Mouse (Mus musculus) heart, embryonic 11.5 days (tissue): Measurements from ENCODE around the gene Hmcn1. TPM values are rescaled to one million over a fixed set of nuclear protein-coding genes. Genes with fewer than 3 reads are reported as not detected.
A peak's percentile ranks its signal among the peaks of the same experiment; 100 is the strongest.

Experiments
- ATAC-seq: fragments of 200-750 bp; cut with Nextera tagmentation; replicated peaks from 2 replicates; pipeline ENCODE4 v1.8.0; 2017; ENCODE audit warnings: moderate library complexity; ENCODE audit not compliant: insufficient number of reproducible peaks, low FRiP score, low TSS enrichment
- H3K27ac ChIP-seq: fragments of 300-500 bp; sonication (generic); 2 replicates; pipeline ENCODE4 v1.5.1; 2014; ENCODE audit warnings: mild to moderate bottlenecking, low read depth, low read length
- H3K27me3 ChIP-seq: fragments of 300-500 bp; sonication (generic); 2 replicates; pipeline ENCODE4 v1.6.1; 2014; ENCODE audit warnings: mild to moderate bottlenecking, low read length, mixed read lengths; ENCODE audit not compliant: control insufficient read depth, insufficient read depth
- H3K36me3 ChIP-seq: fragments of 300-500 bp; sonication (generic); 2 replicates; pipeline ENCODE4 v1.6.1; 2014; ENCODE audit warnings: mild to moderate bottlenecking, low read length, moderate library complexity, mixed read lengths; ENCODE audit not compliant: control insufficient read depth, insufficient read depth
- H3K4me1 ChIP-seq: fragments of 300-500 bp; sonication (generic); 2 replicates; pipeline ENCODE4 v1.6.1; 2014; ENCODE audit warnings: low read length; ENCODE audit not compliant: control insufficient read depth, insufficient read depth
- H3K4me2 ChIP-seq: fragments of 300-500 bp; sonication (generic); 2 replicates; pipeline ENCODE4 v1.6.1; 2014; ENCODE audit warnings: mild to moderate bottlenecking, moderate library complexity
- H3K4me3 ChIP-seq: fragments of 300-500 bp; sonication (generic); 2 replicates; pipeline ENCODE4 v1.5.1; 2014; ENCODE audit warnings: low read depth, low read length
- H3K9ac ChIP-seq: fragments of 300-500 bp; sonication (generic); 2 replicates; pipeline ENCODE4 v1.6.1; 2014; ENCODE audit warnings: mild to moderate bottlenecking, low read depth, low read length, moderate library complexity
- H3K9me3 ChIP-seq: fragments of 300-500 bp; sonication (generic); replicated peaks from 2 replicates; pipeline ENCODE4 v1.6.1; 2016; ENCODE audit warnings: low read length; ENCODE audit not compliant: control insufficient read depth
- WGBS: fragments of 180-500 bp; shearing (Covaris S2); extraction: QIAGEN DNeasy Blood & Tissue Kit; methylation state at CpG from one replicate; pipeline ENCODE4 v1.1.7; 2014; ENCODE audit not compliant: insufficient replicate concordance; 5-methylcytosine and 5-hydroxymethylcytosine counted together
- polyA plus RNA-seq: library from polyadenylated mRNA; unstranded; fragments of >200 nt; fragmentation: Nextera tagmentation; extraction: Ambion mirVana; gene quantifications from 2 replicates; pipeline ENCODE4 v1.2.1, GENCODE M21; 2014

The Hmcn1 gene
- polyA plus RNA-seq, 1 experiment from 2014 or later = 24.8 TPM

- no peak for ATAC-seq
- Histone ChIP-seq H3K4me2 (no peak overlapping the region), H3K9ac (no peak overlapping the region), H3K36me3 (no peaks in the 10 kb centered on the region), H3K4me1 (peaks cover 9% of the 10 kb centered on the region; the same call in 1 of the 2 replicates), H3K27me3 (no peaks in the 10 kb centered on the region), H3K27ac (no peak overlapping the region), H3K4me3 (no peak overlapping the region), H3K9me3 (no peaks in the 10 kb centered on the region)
These were observed 40.1 kb upstream of the Hmcn1 start for GRCm38 (mm10) chr1:151033291-151033690.

- WGBS = 57% methylated on average over 10 of the region's 10 CpGs
- Histone ChIP-seq H3K4me3 (no peak overlapping the region), H3K27ac (no peak overlapping the region), H3K27me3 (no peaks in the 10 kb centered on the region), H3K9ac (no peak overlapping the region), H3K4me1 (peaks cover 9% of the 10 kb centered on the region; the same call in 1 of the 2 replicates), H3K9me3 (no peaks in the 10 kb centered on the region), H3K36me3 (no peaks in the 10 kb centered on the region), H3K4me2 (no peak overlapping the region)
- no peak for ATAC-seq
These were observed 38.3 kb upstream of the Hmcn1 start for GRCm38 (mm10) chr1:151031581-151031980.

- ATAC-seq = no peak
- no peak overlapping the region for H3K9ac ChIP-seq
- H3K27ac ChIP-seq = no peak overlapping the region
- no peak overlapping the region for H3K4me2 ChIP-seq
- no peaks in the 10 kb centered on the region for H3K27me3 ChIP-seq
- H3K9me3 ChIP-seq = no peaks in the 10 kb centered on the region
- H3K36me3 ChIP-seq = no peaks in the 10 kb centered on the region
- no peak overlapping the region for H3K4me3 ChIP-seq
- 69% methylated on average over 8 of the region's 8 CpGs for WGBS
- 0 out of 2 replicates have a peak, but pooled peaks cover 6% of the 10 kb centered on the region for H3K4me1 ChIP-seq
These were observed 37.9 kb upstream of the Hmcn1 start for GRCm38 (mm10) chr1:151031086-151031485.

- H3K4me2 ChIP-seq = peak overlapping the region; percentile 9; the same call in 1 of the 2 replicates
- 57% methylated on average over 19 of the region's 19 CpGs for WGBS
- peak overlapping the region; percentile 65 for H3K27ac ChIP-seq
- H3K9ac ChIP-seq = no peak overlapping the region
- no peaks in the 10 kb centered on the region; the same call in 1 of the 2 replicates for H3K27me3 ChIP-seq
- no peaks in the 10 kb centered on the region for H3K4me1 ChIP-seq
- ATAC-seq = no peak
- H3K4me3 ChIP-seq = no peak overlapping the region
- no peaks in the 10 kb centered on the region for H3K9me3 ChIP-seq
- no peaks in the 10 kb centered on the region for H3K36me3 ChIP-seq
These were observed 32.0 kb upstream of the Hmcn1 start for GRCm38 (mm10) chr1:151025049-151025773.

GRCm38 (mm10) chr1:151019273-151019890 is 26.1 kb upstream of the Hmcn1 start:
- Histone ChIP-seq H3K4me3 (no peak overlapping the region), H3K27me3 (no peaks in the 10 kb centered on the region; the same call in 1 of the 2 replicates), H3K27ac (no peak overlapping the region), H3K4me1 (no peaks in the 10 kb centered on the region), H3K36me3 (no peaks in the 10 kb centered on the region), H3K9ac (no peak overlapping the region), H3K4me2 (no peak overlapping the region), H3K9me3 (no peaks in the 10 kb centered on the region)
- ATAC-seq = no peak
- WGBS = 81% methylated on average over 2 of the region's 2 CpGs

GRCm38 (mm10) chr1:151011056-151011455 is 17.8 kb upstream of the Hmcn1 start:
- Histone ChIP-seq H3K4me3 (no peak overlapping the region), H3K4me1 (no peaks in the 10 kb centered on the region; the same call in 1 of the 2 replicates), H3K27me3 (no peaks in the 10 kb centered on the region), H3K27ac (no peak overlapping the region), H3K9me3 (no peaks in the 10 kb centered on the region), H3K4me2 (no peak overlapping the region), H3K36me3 (no peaks in the 10 kb centered on the region), H3K9ac (no peak overlapping the region)
- no peak for ATAC-seq
- WGBS = 27% methylated on average over 7 of the region's 7 CpGs

- H3K27me3 ChIP-seq = no peaks in the 10 kb centered on the region
- no peaks in the 10 kb centered on the region for H3K36me3 ChIP-seq
- H3K4me3 ChIP-seq = no peak overlapping the region
- no peak overlapping the region for H3K4me2 ChIP-seq
- H3K27ac ChIP-seq = no peak overlapping the region
- no peaks in the 10 kb centered on the region for H3K9me3 ChIP-seq
- WGBS = 31% methylated on average over 6 of the region's 6 CpGs
- no peaks in the 10 kb centered on the region; the same call in 1 of the 2 replicates for H3K4me1 ChIP-seq
- no peak for ATAC-seq
- no peak overlapping the region for H3K9ac ChIP-seq
These were observed 16.0 kb upstream of the Hmcn1 start for GRCm38 (mm10) chr1:151009115-151009797.

GRCm38 (mm10) chr1:151007747-151008146 is 14.5 kb upstream of the Hmcn1 start:
- Histone ChIP-seq H3K4me1 (no peaks in the 10 kb centered on the region; the same call in 1 of the 2 replicates), H3K36me3 (no peaks in the 10 kb centered on the region), H3K27me3 (no peaks in the 10 kb centered on the region), H3K4me3 (no peak overlapping the region), H3K27ac (no peak overlapping the region), H3K9me3 (no peaks in the 10 kb centered on the region), H3K9ac (no peak overlapping the region), H3K4me2 (no peak overlapping the region; the same call in 1 of the 2 replicates)
- WGBS = 51% methylated on average over 4 of the region's 4 CpGs
- no peak for ATAC-seq
